Comparison of ENCODE assay signal across 8 mouse cellular contexts in the genomic region with DNA sequence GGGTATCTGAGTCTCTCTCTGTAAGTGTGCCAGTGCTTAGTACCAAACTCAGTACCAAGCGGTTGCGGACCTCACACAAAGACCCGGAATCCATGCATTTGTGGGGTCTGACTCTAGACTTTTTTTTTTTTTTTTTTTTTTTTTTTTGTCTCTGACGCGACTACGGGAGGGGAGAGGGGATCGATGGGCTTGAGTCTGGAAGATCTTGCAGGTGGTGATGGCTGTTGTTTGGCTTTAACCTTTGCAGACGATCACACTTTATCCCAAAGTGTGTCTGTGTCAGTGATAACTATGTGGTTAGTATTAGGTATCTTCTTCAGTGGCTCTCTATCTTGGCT. TPM values are rescaled to one million over a fixed set of nuclear protein-coding genes. Genes with fewer than 3 reads are reported as not detected.
A peak's percentile ranks its signal among the peaks of the same experiment; 100 is the strongest.
DNase-seq lines count a peak whose midpoint lies in the region; ATAC-seq lines count a peak whose summit lies in the region.

No protein-coding gene starts in this region.

- DNase-seq in kidney, adult 18-20 months, result no peak
- peak; percentile 30 for DNase-seq in R1 (ENCODE audit: low read depth, low spot score)
- peak; percentile 29 for DNase-seq in hindbrain, embryonic 14.5 days (ENCODE audit: low spot score)
- DNase-seq in urinary bladder, adult 18-20 months (ENCODE audit: low spot score in 2 of 2), result no peak
- DNase-seq in thymus, postnatal 4 days, result no peak
- DNase-seq in urinary bladder, postnatal 4 days (ENCODE audit: low spot score in 2 of 2), result no peak

- peak overlapping the region; percentile 77 for H3K4me3 ChIP-seq in kidney, embryonic 15.5 days (replicated peaks)
- H3K4me3 ChIP-seq in hindbrain, embryonic 14.5 days (replicated peaks; ENCODE audit: low read length), result peak overlapping the region; percentile 96
- H3K4me3 ChIP-seq in midbrain, embryonic 15.5 days, result peak overlapping the region; percentile 91

- peaks cover 5% of the 10 kb centered on the region; the same call in 1 of the 2 replicates for H3K4me1 ChIP-seq in kidney, embryonic 15.5 days
- H3K4me1 ChIP-seq in hindbrain, embryonic 14.5 days (replicated peaks; ENCODE audit: control insufficient read depth, insufficient read depth, low read length), result 0 out of 2 replicates have a peak, but pooled peaks cover 3% of the 10 kb centered on the region
- peaks cover 5% of the 10 kb centered on the region; the same call in 1 of the 2 replicates for H3K4me1 ChIP-seq in midbrain, embryonic 15.5 days

- 3% methylated on average over 7 of the region's 8 CpGs for WGBS in kidney, embryonic 15.5 days
- 1% methylated on average over 8 of the region's 8 CpGs for WGBS in hindbrain, embryonic 14.5 days
- 0% methylated on average over 8 of the region's 8 CpGs for WGBS in midbrain, embryonic 15.5 days

- H3K27me3 ChIP-seq in kidney, embryonic 15.5 days, result no peaks in the 10 kb centered on the region
- no peaks in the 10 kb centered on the region for H3K27me3 ChIP-seq in hindbrain, embryonic 14.5 days (ENCODE audit: control insufficient read depth, insufficient read depth, low read length)
- H3K27me3 ChIP-seq in midbrain, embryonic 15.5 days (replicated peaks), result no peaks in the 10 kb centered on the region

- H3K9me3 ChIP-seq in kidney, embryonic 15.5 days (replicated peaks), result peaks cover 11% of the 10 kb centered on the region; the same call in 1 of the 2 replicates
- peaks cover 7% of the 10 kb centered on the region for H3K9me3 ChIP-seq in hindbrain, embryonic 14.5 days (ENCODE audit: control insufficient read depth, low read length)
- H3K9me3 ChIP-seq in midbrain, embryonic 15.5 days, result no peaks in the 10 kb centered on the region

- H3K27ac ChIP-seq in kidney, embryonic 15.5 days, result no peak overlapping the region; the same call in 1 of the 2 replicates
- H3K27ac ChIP-seq in hindbrain, embryonic 14.5 days, result 0 out of 2 replicates have a peak overlapping the region, but pooled peaks have one; percentile 29
- H3K27ac ChIP-seq in midbrain, embryonic 15.5 days, result peak overlapping the region; percentile 90

- peaks cover 39% of the 10 kb centered on the region for H3K36me3 ChIP-seq in kidney, embryonic 15.5 days
- H3K36me3 ChIP-seq in hindbrain, embryonic 14.5 days (replicated peaks; ENCODE audit: control insufficient read depth, insufficient read depth), result peaks cover 40% of the 10 kb centered on the region
- peaks cover 37% of the 10 kb centered on the region for H3K36me3 ChIP-seq in midbrain, embryonic 15.5 days (replicated peaks)

- H3K4me2 ChIP-seq in kidney, embryonic 15.5 days, result peak overlapping the region; percentile 56
- H3K4me2 ChIP-seq in hindbrain, embryonic 14.5 days (replicated peaks), result peak overlapping the region; percentile 70
- H3K4me2 ChIP-seq in midbrain, embryonic 15.5 days, result peak overlapping the region; percentile 55

- no peak; the same call in 1 of the 2 replicates for ATAC-seq in kidney, embryonic 15.5 days (replicated peaks; ENCODE audit: low FRiP score)
- ATAC-seq in hindbrain, embryonic 14.5 days (ENCODE audit: low FRiP score), result peak; percentile 13; the same call in 1 of the 2 replicates
- ATAC-seq in midbrain, embryonic 15.5 days (replicated peaks), result peak; percentile 20

- peak overlapping the region; percentile 98 for H3K9ac ChIP-seq in kidney, embryonic 15.5 days
- peak overlapping the region; percentile 98 for H3K9ac ChIP-seq in hindbrain, embryonic 14.5 days
- H3K9ac ChIP-seq in midbrain, embryonic 15.5 days, result peak overlapping the region; percentile 97

RNA-seq across cellular contexts. Expression of a gene that starts 0.9 kb away (rescaled TPM):
- polyA plus RNA-seq in kidney, embryonic 15.5 days (2015; fragmentation: Nextera tagmentation; extraction: Ambion mirVana), result 25.8 and 26.1 TPM in 2 replicates
- 47.1 and 49.4 TPM in 2 replicates for polyA plus RNA-seq in hindbrain, embryonic 14.5 days (2014; fragmentation: Nextera tagmentation; extraction: Ambion mirVana)
- polyA plus RNA-seq in midbrain, embryonic 15.5 days (2015; fragmentation: Nextera tagmentation; extraction: Ambion mirVana), result 45.6 and 48.4 TPM in 2 replicates

RNA-seq across cellular contexts. Expression of a gene that starts 33.3 kb away (rescaled TPM):
- polyA plus RNA-seq in kidney, embryonic 15.5 days (2015; fragmentation: Nextera tagmentation; extraction: Ambion mirVana), result not detected in 2 replicates
- polyA plus RNA-seq in hindbrain, embryonic 14.5 days (2014; fragmentation: Nextera tagmentation; extraction: Ambion mirVana), result not detected in 2 replicates
- not detected in 2 replicates for polyA plus RNA-seq in midbrain, embryonic 15.5 days (2015; fragmentation: Nextera tagmentation; extraction: Ambion mirVana)

RNA-seq across cellular contexts. Expression of a gene that starts 56.4 kb away (rescaled TPM):
- polyA plus RNA-seq in kidney, embryonic 15.5 days (2015; fragmentation: Nextera tagmentation; extraction: Ambion mirVana), result 3.0 and 3.8 TPM in 2 replicates
- 11.6 and 11.7 TPM in 2 replicates for polyA plus RNA-seq in hindbrain, embryonic 14.5 days (2014; fragmentation: Nextera tagmentation; extraction: Ambion mirVana)
- polyA plus RNA-seq in midbrain, embryonic 15.5 days (2015; fragmentation: Nextera tagmentation; extraction: Ambion mirVana), result 11.8 and 12.3 TPM in 2 replicates

Comparison
In these comparisons a context has a peak if more than half of its experiments do, and no peak if none do; other contexts are left out.
1. DNase-seq: peak in R1 (single experiment) and hindbrain, embryonic 14.5 days (single experiment); none in kidney, adult 18-20 months (single experiment), urinary bladder, adult 18-20 months (0 of 2), thymus, postnatal 4 days (single experiment) and urinary bladder, postnatal 4 days (0 of 2).
2. Peak in every context shown above with its lines, with median percentiles within 50 percentile points of each other: H3K4me2 ChIP-seq, H3K4me3 ChIP-seq and H3K9ac ChIP-seq.